Mouse (Mus musculus) induced T-regulatory cell, adult 2 months (primary cell): ENCODE measurements around the gene Gabrb1.
A peak's percentile ranks its signal among the peaks of the same experiment; 100 is the strongest.
"Not testable (repeated sequence)": the region's sequence is repeated elsewhere in the genome, so short reads cannot be mapped to it uniquely, and the experiment has no call there.

Experiments
- DNase-seq: peaks from one replicate; pipeline ENCODE4 v3.0.0-alpha.2; 2012; ENCODE audit warnings: low read depth

Gene Gabrb1

GRCm38 (mm10) chr5:72036954-72037353 lies 379.0 kb downstream of the Gabrb1 start:
- no peak for DNase-seq

GRCm38 (mm10) chr5:72043226-72044151 lies 385.6 kb downstream of the Gabrb1 start:
- DNase-seq, result no peak

- DNase-seq, result no peak
Measured at GRCm38 (mm10) chr5:72046261-72046660, 388.3 kb downstream of the Gabrb1 start.

- no peak for DNase-seq
Measured at GRCm38 (mm10) chr5:72064079-72064478, 406.2 kb downstream of the Gabrb1 start.

GRCm38 (mm10) chr5:72068826-72069225 lies 410.9 kb downstream of the Gabrb1 start:
- no peak for DNase-seq

- not testable (repeated sequence) for DNase-seq
Measured at GRCm38 (mm10) chr5:72069398-72069797, 411.5 kb downstream of the Gabrb1 start.

- DNase-seq, result no peak
Measured at GRCm38 (mm10) chr5:72076781-72077180, 418.9 kb downstream of the Gabrb1 start.

- DNase-seq, result no peak
Measured at GRCm38 (mm10) chr5:72086518-72086917, 428.6 kb downstream of the Gabrb1 start.

GRCm38 (mm10) chr5:72094582-72094981 lies 436.7 kb downstream of the Gabrb1 start:
- peak; percentile 5 for DNase-seq

- no peak for DNase-seq
Measured at GRCm38 (mm10) chr5:72095015-72095414, 437.1 kb downstream of the Gabrb1 start.

- no peak for DNase-seq
Measured at GRCm38 (mm10) chr5:72104274-72104921, 446.5 kb downstream of the Gabrb1 start.

GRCm38 (mm10) chr5:72122414-72123037 lies 464.6 kb downstream of the Gabrb1 start:
- DNase-seq, result no peak

- no peak for DNase-seq
Measured at GRCm38 (mm10) chr5:72126681-72127080, 468.8 kb downstream of the Gabrb1 start.

GRCm38 (mm10) chr5:72133906-72134305 lies 476.0 kb downstream of the Gabrb1 start:
- no peak for DNase-seq

- DNase-seq, result no peak
Measured at GRCm38 (mm10) chr5:72138256-72138655, 480.3 kb downstream of the Gabrb1 start.

- DNase-seq, result no peak
Measured at GRCm38 (mm10) chr5:72139619-72140018, 481.7 kb downstream of the Gabrb1 start.

GRCm38 (mm10) chr5:72148679-72149078 lies 490.8 kb downstream of the Gabrb1 start:
- no peak for DNase-seq

GRCm38 (mm10) chr5:72150870-72151269 lies 493.0 kb downstream of the Gabrb1 start:
- DNase-seq, result no peak

- DNase-seq, result not testable (repeated sequence)
Measured at GRCm38 (mm10) chr5:72155686-72156085, 497.8 kb downstream of the Gabrb1 start.

GRCm38 (mm10) chr5:72156598-72156997 lies 498.7 kb downstream of the Gabrb1 start:
- no peak for DNase-seq

- DNase-seq, result no peak
Measured at GRCm38 (mm10) chr5:72158667-72159066, 500.8 kb downstream of the Gabrb1 start.

GRCm38 (mm10) chr5:72159537-72159936 lies 501.6 kb downstream of the Gabrb1 start:
- no peak for DNase-seq
